Mouse (Mus musculus): ENCODE data around the gene Cxxc4.

Cxxc4 gene

GRCm38 (mm10) chr3:134254221-134254620 lies 17.9 kb downstream of the Cxxc4 start:
- no peak for DNase-seq

- no peak for DNase-seq
Observed at GRCm38 (mm10) chr3:134258715-134259114, 22.4 kb downstream of the Cxxc4 start.

GRCm38 (mm10) chr3:134259300-134259699 lies 23.0 kb downstream of the Cxxc4 start:
- DNase-seq, result no peak

- no peak for DNase-seq
Observed at GRCm38 (mm10) chr3:134279655-134280054, 43.4 kb downstream of the Cxxc4 start.

GRCm38 (mm10) chr3:134281527-134282370 lies 45.5 kb downstream of the Cxxc4 start:
- peak in 1 of 2 experiments; percentile 11 for DNase-seq

- no peak for DNase-seq
Observed at GRCm38 (mm10) chr3:134295217-134295616, 58.9 kb downstream of the Cxxc4 start.

- DNase-seq, result peak in 1 of 2 experiments; percentile 10
Observed at GRCm38 (mm10) chr3:134302681-134303491, 66.6 kb downstream of the Cxxc4 start.

- no peak for DNase-seq
Observed at GRCm38 (mm10) chr3:134303492-134303808, 67.2 kb downstream of the Cxxc4 start.

- no peak for DNase-seq
Observed at GRCm38 (mm10) chr3:134306507-134306906, 70.2 kb downstream of the Cxxc4 start.

GRCm38 (mm10) chr3:134307801-134308200 lies 71.5 kb downstream of the Cxxc4 start:
- DNase-seq, result no peak

Measured in kidney, postnatal 4 days (tissue).